Mouse (Mus musculus): ENCODE data around the gene Ptpn14. TPM values are rescaled to one million over a fixed set of nuclear protein-coding genes. Genes with fewer than 3 reads are reported as not detected.

The Ptpn14 gene
- polyA plus RNA-seq, 1 experiment from 2014 or later: 6.7 TPM

- Histone ChIP-seq H3K9me3 (no peaks in the 10 kb centered on the region), H3K4me1 (peaks cover 20% of the 10 kb centered on the region), H3K27ac (replicated peaks) (no peak overlapping the region), H3K27me3 (replicated peaks; ENCODE audit: low read depth, poor library complexity, severe bottlenecking) (no peaks in the 10 kb centered on the region), H3K36me3 (replicated peaks) (peaks cover 43% of the 10 kb centered on the region), H3K4me3 (no peak overlapping the region)
- WGBS: 91% methylated on average over 15 of the region's 15 CpGs
- no peak for DNase-seq (ENCODE audit: low spot score)
Measured at GRCm38 (mm10) chr1:189864846-189865560, 136.9 kb downstream of the Ptpn14 start.

GRCm38 (mm10) chr1:189866621-189867020 is 138.6 kb downstream of the Ptpn14 start:
- H3K36me3 ChIP-seq (replicated peaks): peaks cover 50% of the 10 kb centered on the region
- 84% methylated on average over 6 of the region's 6 CpGs for WGBS
- no peak for DNase-seq (ENCODE audit: low spot score)
- no peaks in the 10 kb centered on the region for H3K27me3 ChIP-seq (replicated peaks; ENCODE audit: low read depth, poor library complexity, severe bottlenecking)
- no peak overlapping the region for H3K4me3 ChIP-seq
- H3K4me1 ChIP-seq: peaks cover 8% of the 10 kb centered on the region
- 0 out of 2 replicates have a peak overlapping the region, but pooled peaks have one; percentile 40 for H3K27ac ChIP-seq (replicated peaks)
- no peaks in the 10 kb centered on the region for H3K9me3 ChIP-seq

- DNase-seq (ENCODE audit: low spot score): no peak
Measured at GRCm38 (mm10) chr1:189867034-189867433, 139.0 kb downstream of the Ptpn14 start.

GRCm38 (mm10) chr1:189867497-189867896 is 139.4 kb downstream of the Ptpn14 start:
- peaks cover 53% of the 10 kb centered on the region for H3K36me3 ChIP-seq (replicated peaks)
- H3K4me3 ChIP-seq: no peak overlapping the region
- WGBS: 76% methylated on average over 9 of the region's 9 CpGs
- H3K27ac ChIP-seq (replicated peaks): peak overlapping the region; percentile 40
- peaks cover 8% of the 10 kb centered on the region for H3K4me1 ChIP-seq
- no peaks in the 10 kb centered on the region for H3K9me3 ChIP-seq
- H3K27me3 ChIP-seq (replicated peaks; ENCODE audit: low read depth, poor library complexity, severe bottlenecking): no peaks in the 10 kb centered on the region
- no peak for DNase-seq (ENCODE audit: low spot score)

More at GRCm38 (mm10) chr1:189867034-189867433, 139.0 kb downstream of the Ptpn14 start:
- no peaks in the 10 kb centered on the region for H3K27me3 ChIP-seq (replicated peaks; ENCODE audit: low read depth, poor library complexity, severe bottlenecking)
- H3K36me3 ChIP-seq (replicated peaks): peaks cover 50% of the 10 kb centered on the region
- H3K4me1 ChIP-seq: peaks cover 8% of the 10 kb centered on the region
- no peak overlapping the region for H3K4me3 ChIP-seq
- no peaks in the 10 kb centered on the region for H3K9me3 ChIP-seq
- H3K27ac ChIP-seq (replicated peaks): peak overlapping the region; percentile 40
- 80% methylated on average over 5 of the region's 5 CpGs for WGBS

GRCm38 (mm10) chr1:189868036-189868435 is 140.0 kb downstream of the Ptpn14 start:
- 88% methylated on average over 10 of the region's 10 CpGs for WGBS
- Histone ChIP-seq H3K9me3 (no peaks in the 10 kb centered on the region), H3K4me3 (no peak overlapping the region), H3K4me1 (peaks cover 8% of the 10 kb centered on the region), H3K27me3 (replicated peaks; ENCODE audit: low read depth, poor library complexity, severe bottlenecking) (no peaks in the 10 kb centered on the region), H3K36me3 (replicated peaks) (peaks cover 52% of the 10 kb centered on the region), H3K27ac (replicated peaks) (no peak overlapping the region)
- DNase-seq (ENCODE audit: low spot score): no peak

GRCm38 (mm10) chr1:189869651-189870270 is 141.7 kb downstream of the Ptpn14 start:
- DNase-seq (ENCODE audit: low spot score): no peak
- Histone ChIP-seq H3K36me3 (replicated peaks) (peaks cover 46% of the 10 kb centered on the region), H3K27me3 (replicated peaks; ENCODE audit: low read depth, poor library complexity, severe bottlenecking) (no peaks in the 10 kb centered on the region), H3K4me1 (peaks cover 13% of the 10 kb centered on the region), H3K27ac (replicated peaks) (no peak overlapping the region), H3K9me3 (no peaks in the 10 kb centered on the region), H3K4me3 (no peak overlapping the region)
- 91% methylated on average over 18 of the region's 18 CpGs for WGBS

GRCm38 (mm10) chr1:189870539-189870938 is 142.5 kb downstream of the Ptpn14 start:
- H3K36me3 ChIP-seq (replicated peaks): peaks cover 41% of the 10 kb centered on the region
- WGBS: 84% methylated on average over 8 of the region's 8 CpGs
- no peak for DNase-seq (ENCODE audit: low spot score)

GRCm38 (mm10) chr1:189871625-189872024 is 143.6 kb downstream of the Ptpn14 start:
- Histone ChIP-seq H3K36me3 (replicated peaks) (peaks cover 32% of the 10 kb centered on the region), H3K27me3 (replicated peaks; ENCODE audit: low read depth, poor library complexity, severe bottlenecking) (no peaks in the 10 kb centered on the region), H3K27ac (replicated peaks) (no peak overlapping the region), H3K4me1 (peaks cover 27% of the 10 kb centered on the region), H3K9me3 (no peaks in the 10 kb centered on the region), H3K4me3 (no peak overlapping the region)
- WGBS: 92% methylated on average over 8 of the region's 8 CpGs
- no peak for DNase-seq (ENCODE audit: low spot score)

More at GRCm38 (mm10) chr1:189870539-189870938, 142.5 kb downstream of the Ptpn14 start:
- Histone ChIP-seq H3K4me3 (no peak overlapping the region), H3K9me3 (no peaks in the 10 kb centered on the region), H3K27me3 (replicated peaks; ENCODE audit: low read depth, poor library complexity, severe bottlenecking) (no peaks in the 10 kb centered on the region), H3K27ac (replicated peaks) (no peak overlapping the region), H3K4me1 (peaks cover 21% of the 10 kb centered on the region)

- no peak for DNase-seq (ENCODE audit: low spot score)
- no peak overlapping the region for H3K27ac ChIP-seq (replicated peaks)
- 92% methylated on average over 4 of the region's 4 CpGs for WGBS
- H3K4me1 ChIP-seq: peaks cover 25% of the 10 kb centered on the region
- H3K4me3 ChIP-seq: no peak overlapping the region
- H3K36me3 ChIP-seq (replicated peaks): peaks cover 32% of the 10 kb centered on the region
- H3K9me3 ChIP-seq: no peaks in the 10 kb centered on the region
- no peaks in the 10 kb centered on the region for H3K27me3 ChIP-seq (replicated peaks; ENCODE audit: low read depth, poor library complexity, severe bottlenecking)
Measured at GRCm38 (mm10) chr1:189872050-189872449, 144.0 kb downstream of the Ptpn14 start.

- Histone ChIP-seq H3K27ac (replicated peaks) (no peak overlapping the region), H3K9me3 (no peaks in the 10 kb centered on the region), H3K4me1 (peaks cover 19% of the 10 kb centered on the region), H3K4me3 (no peak overlapping the region), H3K36me3 (replicated peaks) (peaks cover 32% of the 10 kb centered on the region), H3K27me3 (replicated peaks; ENCODE audit: low read depth, poor library complexity, severe bottlenecking) (no peaks in the 10 kb centered on the region)
- DNase-seq (ENCODE audit: low spot score): no peak
- 90% methylated on average over 8 of the region's 8 CpGs for WGBS
Measured at GRCm38 (mm10) chr1:189873591-189873990, 145.5 kb downstream of the Ptpn14 start.

- 35% methylated on average over 6 of the region's 6 CpGs for WGBS
- no peaks in the 10 kb centered on the region for H3K9me3 ChIP-seq
- no peaks in the 10 kb centered on the region for H3K27me3 ChIP-seq (replicated peaks; ENCODE audit: low read depth, poor library complexity, severe bottlenecking)
- no peak overlapping the region for H3K4me3 ChIP-seq
- no peak for DNase-seq (ENCODE audit: low spot score)
- H3K27ac ChIP-seq (replicated peaks): no peak overlapping the region
- peaks cover 23% of the 10 kb centered on the region for H3K4me1 ChIP-seq
- peaks cover 24% of the 10 kb centered on the region for H3K36me3 ChIP-seq (replicated peaks)
Measured at GRCm38 (mm10) chr1:189875439-189875861, 147.4 kb downstream of the Ptpn14 start.

GRCm38 (mm10) chr1:189876162-189876561 is 148.1 kb downstream of the Ptpn14 start:
- DNase-seq (ENCODE audit: low spot score): no peak
- 82% methylated on average over 8 of the region's 8 CpGs for WGBS
- H3K4me3 ChIP-seq: no peak overlapping the region
- H3K4me1 ChIP-seq: peaks cover 23% of the 10 kb centered on the region
- H3K9me3 ChIP-seq: no peaks in the 10 kb centered on the region
- H3K27ac ChIP-seq (replicated peaks): no peak overlapping the region
- peaks cover 23% of the 10 kb centered on the region for H3K36me3 ChIP-seq (replicated peaks)
- H3K27me3 ChIP-seq (replicated peaks; ENCODE audit: low read depth, poor library complexity, severe bottlenecking): no peaks in the 10 kb centered on the region

- WGBS: 75% methylated on average over 2 of the region's 2 CpGs
- Histone ChIP-seq H3K9me3 (no peaks in the 10 kb centered on the region), H3K36me3 (replicated peaks) (peaks cover 30% of the 10 kb centered on the region), H3K4me3 (no peak overlapping the region), H3K27me3 (replicated peaks; ENCODE audit: low read depth, poor library complexity, severe bottlenecking) (no peaks in the 10 kb centered on the region), H3K4me1 (peaks cover 41% of the 10 kb centered on the region), H3K27ac (replicated peaks) (no peak overlapping the region)
- no peak for DNase-seq (ENCODE audit: low spot score)
Measured at GRCm38 (mm10) chr1:189879212-189879611, 151.1 kb downstream of the Ptpn14 start.
